Mouse (Mus musculus) R1 (cell line): Measurements from ENCODE around the gene 0610040J01Rik.
A peak's percentile ranks its signal among the peaks of the same experiment; 100 is the strongest.

ENCODE experiments used
- DNase-seq: peaks from one replicate; pipeline ENCODE4 v3.0.0-alpha.2; 2018; ENCODE audit warnings: low read depth, low spot score

The 0610040J01Rik gene

DNA sequence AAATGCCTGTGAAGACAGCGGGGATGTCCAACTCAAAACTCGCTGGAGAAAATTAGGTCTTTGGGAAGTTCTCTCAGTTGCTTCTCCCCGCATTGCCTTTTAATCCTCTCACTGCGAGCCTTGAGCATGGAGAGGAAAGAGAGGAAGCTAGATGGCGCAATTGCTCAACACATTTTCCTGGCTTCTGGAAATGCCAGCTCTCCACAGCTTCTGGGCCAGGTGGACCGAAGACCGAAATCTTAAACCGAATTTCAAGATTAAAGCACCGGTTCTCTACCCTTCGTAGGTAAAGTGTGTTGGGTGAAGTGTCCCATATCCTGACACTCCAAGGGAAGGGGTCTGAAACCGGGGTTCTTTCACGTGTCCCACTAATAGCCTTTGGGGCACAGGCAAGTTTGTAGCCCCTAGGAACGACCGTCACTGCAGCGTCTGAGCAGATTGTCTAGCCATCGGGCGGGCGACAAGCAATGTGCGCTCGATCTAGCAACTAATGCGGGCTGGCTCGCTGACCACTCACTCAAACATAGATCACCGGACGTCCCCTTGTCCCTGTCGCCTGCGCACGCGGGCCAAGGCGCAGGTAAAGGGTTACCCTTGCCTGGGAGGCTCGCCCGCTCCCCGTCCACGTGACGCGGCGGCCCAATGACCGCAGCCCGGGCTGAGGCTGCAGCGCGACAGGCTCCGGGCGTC, at the start of gene 0610040J01Rik:
Gene 0610040J01Rik, plus strand, starts transcription at position 545 of the 690 bp plus-strand sequence.
- DNase-seq, result peak; percentile 90

DNA sequence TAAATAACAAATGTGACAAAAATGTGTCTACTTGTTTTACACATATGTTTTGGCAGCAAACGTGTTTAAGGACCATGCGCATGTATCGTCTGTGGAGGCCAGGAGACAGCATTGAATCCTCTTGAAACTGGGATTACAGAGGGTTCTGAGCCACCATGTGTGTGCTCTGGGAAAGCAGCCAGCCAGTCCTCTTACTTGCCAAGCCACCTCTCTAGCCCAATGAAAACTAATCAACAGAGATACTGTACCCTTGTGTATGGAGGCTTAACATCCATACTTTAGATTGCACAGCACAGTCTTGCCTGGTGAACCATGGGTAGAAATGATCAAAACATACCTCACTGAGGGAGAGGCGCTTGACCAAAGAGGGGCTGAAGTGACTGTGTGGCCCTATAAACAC, 46.3 kb upstream of the 0610040J01Rik start:
- DNase-seq, result no peak

GRCm38 (mm10) chr5:63766715-63767114, 45.4 kb upstream of the 0610040J01Rik start:
- peak; percentile 71 for DNase-seq

DNA sequence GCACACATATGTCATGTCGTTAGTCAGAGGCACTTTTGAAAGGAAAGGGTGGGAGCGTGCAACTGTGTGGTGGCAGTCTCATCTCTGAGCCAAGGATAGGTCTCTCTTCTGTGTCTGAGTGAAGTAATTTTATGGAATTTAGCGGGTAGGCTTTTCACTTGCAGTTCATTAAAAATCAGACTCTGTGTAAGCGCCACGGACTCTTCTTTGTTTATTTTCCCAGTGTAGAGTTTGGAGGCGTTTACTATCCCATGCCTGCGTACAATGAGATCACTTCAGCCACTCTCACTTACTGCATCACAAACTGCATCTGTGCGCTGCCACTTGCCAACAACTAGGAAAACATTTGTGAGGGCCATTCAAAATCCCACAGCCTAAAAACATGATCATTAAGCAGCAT, 44.7 kb upstream of the 0610040J01Rik start:
- DNase-seq, result no peak

DNA sequence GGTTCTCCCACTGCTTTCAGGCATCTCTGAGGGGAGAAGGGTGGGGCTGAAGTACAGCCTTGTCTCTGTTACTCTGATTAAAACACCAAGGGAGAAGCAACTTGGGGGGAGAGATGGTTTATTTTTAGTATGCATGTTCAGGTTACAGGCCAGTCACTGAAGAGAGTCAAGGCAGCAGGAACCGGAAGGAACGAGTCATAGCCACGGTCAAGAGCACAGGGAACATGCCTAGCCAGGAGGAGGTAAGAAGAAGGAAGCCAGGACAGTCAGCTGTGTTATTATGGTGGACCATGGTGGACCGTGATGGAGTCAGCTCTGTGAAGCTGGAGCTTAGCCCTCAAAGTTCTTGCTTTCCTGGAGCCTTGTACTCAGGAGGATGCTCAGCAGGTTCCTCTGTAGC, 43.9 kb upstream of the 0610040J01Rik start:
- no peak for DNase-seq

DNA sequence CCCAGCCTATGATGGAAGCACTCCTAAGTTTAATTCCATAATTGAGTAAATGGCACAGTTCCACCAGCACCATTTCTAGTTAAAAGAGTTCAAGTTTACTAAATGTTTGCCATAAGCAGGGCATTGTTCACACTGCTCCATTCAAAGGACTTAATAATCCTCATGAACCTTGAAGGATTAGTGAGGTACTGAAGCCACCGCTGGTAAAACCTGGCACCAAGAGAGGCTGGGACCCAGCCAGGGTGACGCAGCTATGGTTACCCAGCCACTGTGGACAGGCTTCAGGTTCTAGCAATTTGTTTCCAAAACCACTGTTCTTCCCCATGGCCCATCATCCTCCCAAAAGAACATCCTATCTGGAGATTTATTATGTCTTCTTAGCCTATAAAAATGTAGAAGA, 39.2 kb upstream of the 0610040J01Rik start:
- no peak for DNase-seq

DNA sequence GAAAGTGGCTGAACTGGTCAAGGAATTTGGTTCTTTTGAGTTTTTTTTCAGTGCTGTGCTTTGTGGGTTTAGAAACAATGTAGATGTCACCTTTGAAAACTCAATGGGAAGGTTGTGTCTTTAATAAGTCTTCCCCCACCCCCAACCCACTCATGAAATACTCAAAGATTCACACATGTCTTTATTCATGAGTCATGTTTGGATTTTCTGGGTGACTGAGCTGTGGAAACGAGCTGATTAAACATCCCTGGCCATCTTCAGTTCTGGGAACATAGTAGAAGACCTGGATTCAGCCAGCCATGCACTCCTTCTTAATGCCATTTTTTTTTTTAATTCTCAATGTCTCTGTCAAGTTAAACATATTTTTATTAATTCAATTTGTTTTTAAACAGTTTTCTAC, 38.6 kb upstream of the 0610040J01Rik start:
- DNase-seq, result no peak

GRCm38 (mm10) chr5:63788156-63788826, 23.9 kb upstream of the 0610040J01Rik start:
- DNase-seq, result no peak

GRCm38 (mm10) chr5:63812509-63812865, 324 bp downstream of the 0610040J01Rik start:
- no peak for DNase-seq

DNA sequence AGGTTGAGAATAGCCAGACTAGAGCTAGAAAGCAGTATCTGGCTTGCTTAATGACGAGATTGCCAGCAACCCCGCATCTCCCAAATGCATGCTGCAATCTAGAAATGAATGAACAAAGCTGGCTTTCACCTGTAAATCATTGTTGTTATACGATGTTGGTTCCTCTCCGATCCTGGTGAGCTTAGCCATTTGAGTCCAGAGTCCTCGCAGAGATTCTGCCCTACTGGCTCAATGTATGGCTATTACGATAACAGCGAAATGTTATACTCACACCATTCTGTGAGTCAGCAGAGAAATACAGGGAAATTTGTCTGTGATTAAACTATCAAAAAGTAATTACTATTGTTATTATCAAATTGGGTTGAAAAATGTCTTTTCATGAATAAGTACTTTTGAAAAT, 4.5 kb downstream of the 0610040J01Rik start:
- DNase-seq, result no peak

DNA sequence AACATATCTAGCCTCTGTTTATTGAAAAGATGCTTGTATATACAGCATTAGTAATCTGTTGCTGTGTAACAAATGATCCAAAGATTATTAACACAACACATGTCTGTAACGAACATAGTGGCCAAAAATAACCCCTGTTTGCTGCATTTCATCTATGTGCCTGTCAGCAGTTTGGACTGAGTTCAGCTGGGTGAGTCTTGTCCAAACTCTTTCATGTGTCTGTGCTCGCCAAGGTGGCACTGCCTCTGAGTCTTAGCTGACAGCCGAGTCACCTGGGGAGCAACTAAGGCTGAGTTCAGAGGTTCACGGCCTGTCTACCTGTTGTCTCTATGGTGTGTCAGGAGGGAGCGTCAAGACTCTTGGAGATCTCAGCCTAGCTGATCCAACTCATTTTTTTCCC, 5.1 kb downstream of the 0610040J01Rik start:
- DNase-seq, result no peak

DNA sequence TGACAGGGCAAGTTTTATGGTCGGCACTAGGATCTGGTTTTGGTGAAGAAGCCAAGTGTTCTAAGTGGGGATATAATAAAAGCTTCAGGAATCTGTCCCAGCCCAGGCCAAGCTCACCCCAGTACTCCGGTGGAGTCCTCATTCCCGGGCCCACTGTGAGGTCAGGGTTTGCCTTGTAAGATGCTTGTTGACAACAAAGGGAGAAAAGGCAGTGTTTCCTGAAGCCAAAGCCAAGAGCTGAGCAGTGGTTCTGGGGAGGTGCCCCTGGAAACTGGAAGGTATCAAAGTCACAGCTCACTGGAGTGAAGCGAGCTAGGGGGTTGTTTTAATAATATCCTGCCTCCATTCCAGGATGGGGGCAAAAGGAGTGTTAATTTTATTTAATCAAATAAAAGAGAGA, 6.8 kb downstream of the 0610040J01Rik start:
- no peak for DNase-seq

GRCm38 (mm10) chr5:63819519-63819918, 7.4 kb downstream of the 0610040J01Rik start:
- DNase-seq, result no peak

DNA sequence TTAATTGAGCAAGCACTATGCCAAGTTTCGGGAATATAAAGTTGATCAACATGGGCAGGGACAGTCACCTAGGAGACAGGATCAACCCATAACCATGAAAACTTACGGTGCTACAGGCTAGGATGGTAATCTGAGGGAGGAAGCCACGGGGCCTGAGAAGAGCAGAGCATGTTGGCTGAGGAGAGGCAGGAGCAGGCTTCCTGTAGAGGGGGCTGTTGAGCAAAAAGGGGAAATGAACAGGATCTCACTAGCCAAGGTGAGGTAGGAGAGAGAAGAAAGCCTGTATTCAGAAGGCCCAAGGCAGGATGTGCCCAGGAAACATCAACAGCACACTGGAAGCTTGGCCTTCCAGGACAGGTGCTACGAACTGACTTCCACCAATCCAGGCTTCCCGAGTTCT, 9.0 kb downstream of the 0610040J01Rik start:
- peak; percentile 16 for DNase-seq

GRCm38 (mm10) chr5:63821860-63822259, 9.7 kb downstream of the 0610040J01Rik start:
- no peak for DNase-seq

- DNase-seq, result no peak
Observed at GRCm38 (mm10) chr5:63823362-63824332, 11.5 kb downstream of the 0610040J01Rik start.

DNA sequence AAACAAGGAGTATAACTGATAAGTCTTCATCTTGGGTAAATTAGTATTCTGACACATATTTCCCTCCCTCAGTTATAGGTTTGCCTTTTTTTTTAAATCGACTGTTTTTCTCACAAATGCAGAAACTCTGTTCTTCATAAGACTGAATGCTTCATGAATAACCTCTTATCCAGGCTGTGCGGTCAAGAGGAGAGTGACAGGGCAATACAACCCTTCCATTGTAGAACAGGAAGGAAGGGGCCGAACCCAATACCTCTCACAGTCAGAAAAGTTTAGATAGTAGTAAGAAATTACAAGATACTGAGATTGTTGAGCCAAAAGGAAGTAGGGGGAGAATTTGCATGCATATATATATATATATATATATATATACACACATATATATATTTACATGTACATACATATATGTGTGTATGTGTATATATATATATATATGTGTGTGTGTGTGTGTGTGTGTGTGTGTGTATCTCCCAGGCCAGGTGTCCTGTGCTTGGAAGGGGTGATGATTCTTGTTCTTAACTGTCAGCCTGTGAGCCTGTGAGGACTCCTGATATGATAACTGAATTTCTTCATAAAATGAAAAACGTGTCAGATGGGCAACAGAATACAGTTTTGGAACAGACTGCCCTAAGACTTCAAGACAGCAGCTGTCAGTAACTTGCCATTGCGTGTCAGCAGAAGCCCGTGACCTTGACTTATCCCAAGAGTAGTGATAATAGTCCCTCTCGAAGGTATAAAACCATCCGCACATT, 12.6 kb downstream of the 0610040J01Rik start:
- no peak for DNase-seq

DNA sequence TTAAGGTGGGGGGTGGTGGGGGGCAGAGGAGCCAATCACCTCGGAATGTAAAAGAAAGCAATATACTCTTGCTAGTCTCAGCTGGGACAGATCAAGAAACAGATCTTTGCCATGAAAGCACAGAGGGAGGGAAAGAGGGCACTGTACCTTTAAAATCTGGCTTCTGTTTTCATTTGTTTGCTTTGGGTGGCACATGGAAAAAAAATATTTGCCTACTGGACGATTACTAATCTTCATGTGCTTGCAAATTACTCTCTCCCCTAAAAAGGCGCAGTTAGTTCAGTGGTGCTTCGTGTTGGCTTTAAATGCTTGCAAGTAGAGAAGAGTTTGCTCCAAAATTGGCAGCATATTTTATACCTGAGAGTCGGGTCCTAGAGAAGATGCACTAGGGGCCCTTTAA, 13.7 kb downstream of the 0610040J01Rik start:
- DNase-seq, result no peak

DNA sequence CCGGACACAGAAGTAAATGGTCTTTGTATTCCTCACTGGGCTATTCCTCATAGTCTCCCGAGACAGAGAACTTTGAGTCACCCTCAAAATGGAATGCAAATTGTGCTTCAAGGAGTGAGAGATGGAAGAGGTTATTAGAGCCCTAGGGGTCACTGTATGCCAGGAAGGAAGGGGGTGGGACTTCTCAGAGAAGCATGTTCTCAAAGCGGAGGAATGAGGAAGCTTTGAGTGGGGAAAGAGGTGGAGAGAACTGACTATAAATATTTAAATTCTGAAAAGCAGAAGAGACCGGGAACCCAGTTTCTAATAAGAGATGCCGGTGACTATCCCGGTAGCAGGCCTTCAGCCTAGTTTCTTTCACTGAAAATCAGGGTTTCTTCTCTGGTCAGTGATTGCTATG, 14.8 kb downstream of the 0610040J01Rik start:
- no peak for DNase-seq

DNA sequence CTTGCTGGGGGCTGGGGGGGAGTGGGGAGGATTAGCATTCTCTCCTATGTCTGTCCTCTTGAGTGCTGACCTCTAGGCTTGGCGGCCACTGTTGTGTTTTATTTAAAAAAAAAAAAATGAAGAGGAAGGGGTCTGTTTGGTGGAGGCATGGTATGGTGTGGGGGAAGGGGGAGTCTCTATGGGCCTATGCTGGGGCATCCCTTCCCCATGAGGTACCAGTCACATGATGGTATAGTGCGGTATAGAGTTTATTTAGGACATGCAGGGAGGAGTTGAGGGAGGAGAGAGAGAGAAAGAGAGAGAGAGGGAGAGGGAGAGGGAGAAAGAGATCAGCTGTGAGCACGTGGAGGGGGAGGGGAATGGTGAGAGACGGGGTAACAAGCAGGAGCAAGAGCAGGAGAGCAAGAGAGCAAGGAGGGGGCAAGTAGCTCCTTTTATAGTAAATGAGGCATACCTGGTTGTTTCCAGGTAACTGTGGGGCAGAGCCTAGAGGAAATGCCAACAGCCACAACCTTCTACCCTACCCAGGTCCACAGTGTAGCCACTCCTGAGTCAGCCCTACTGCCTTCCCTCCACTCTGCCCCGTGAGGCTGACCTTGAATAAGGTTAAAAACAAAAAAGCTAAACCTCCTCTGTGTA, 15.4 kb downstream of the 0610040J01Rik start:
- DNase-seq, result no peak
